Mouse (Mus musculus) erythroblast, embryonic 14.5 days (primary cell): ENCODE measurements around the gene Eepd1.

ENCODE experiments used
- GATA1 ChIP-seq: IDR thresholded peaks from 2 replicates; pipeline ENCODE4 v1.6.1; 2012; ENCODE audit warnings: low read length, inconsistent platforms, mixed read lengths
- TAL1 ChIP-seq: IDR thresholded peaks from 3 replicates; pipeline ENCODE4 v1.6.1; 2012; ENCODE audit warnings: low read length, inconsistent platforms, mixed read lengths

DNA sequence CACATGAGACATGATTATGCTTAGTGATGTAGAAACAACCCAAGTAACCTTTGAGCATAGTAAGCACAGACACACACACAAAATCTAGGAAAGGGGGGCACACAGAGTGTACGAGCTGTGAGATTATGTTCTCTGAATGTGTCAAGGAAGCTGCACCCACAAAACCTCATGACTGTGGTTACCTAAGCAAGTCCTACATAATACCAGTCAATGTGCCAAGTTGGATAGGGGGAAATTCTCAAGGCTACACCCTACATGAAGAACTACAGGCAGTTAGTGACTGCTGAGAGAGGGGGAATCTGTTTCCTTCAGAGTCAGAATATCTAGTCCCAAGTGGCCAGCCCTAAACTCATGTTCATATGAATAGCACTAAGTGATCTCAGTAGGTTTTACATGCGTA lies 58.1 kb downstream of the Eepd1 start:
- no peak for TF ChIP-seq GATA1
- TF ChIP-seq TAL1: no peak
